In the genomic region with DNA sequence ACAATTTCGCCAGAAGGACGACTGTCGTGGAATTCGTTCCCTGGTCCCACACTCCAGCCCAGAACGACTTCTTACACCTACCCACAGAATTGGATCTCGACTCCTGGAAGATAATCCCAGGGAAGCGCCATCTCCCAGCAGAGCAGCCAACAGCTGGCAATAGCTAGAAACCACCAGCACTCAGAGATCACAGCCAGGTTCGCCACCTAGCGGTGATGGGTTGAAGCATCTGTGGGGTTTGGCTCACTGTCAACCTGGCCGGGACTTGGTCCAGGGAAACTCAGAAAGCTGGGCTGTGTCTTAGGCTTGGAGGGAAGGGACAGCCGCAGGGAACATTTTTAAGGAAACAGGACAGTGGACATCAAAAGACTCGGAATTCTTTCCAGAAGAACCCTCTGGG, we compare ENCODE assay signal across 8 mouse cellular contexts. TPM values are rescaled to one million over a fixed set of nuclear protein-coding genes. Genes with fewer than 3 reads are reported as not detected.
DNase-seq lines count a peak whose midpoint lies in the region; ATAC-seq and TF ChIP-seq lines count a peak whose summit lies in the region.

No protein-coding gene starts in this region.

- DNase-seq in adrenal gland, adult 8-10 months = peak; percentile 87
- peak; percentile 81 for DNase-seq in embryo, embryonic 11.5 days (ENCODE audit: low read depth, low spot score)
- peak; percentile 83 to 95 for DNase-seq in gastrocnemius, postnatal 4 days (ENCODE audit: low spot score in 2 of 2)
- DNase-seq in left cerebral cortex, postnatal 36 days (ENCODE audit: low spot score in 2 of 2) = peak; percentile 94 to 96
- peak; percentile 98 for DNase-seq in midbrain, embryonic 11.5 days (ENCODE audit: low spot score, missing footprints)
- peak; percentile 95 for DNase-seq in right cerebral cortex, postnatal 4 days
- peak; percentile 68 for DNase-seq in yolk sac, embryonic 10.5 days (ENCODE audit: low spot score)

- no peaks in the 10 kb centered on the region for H3K36me3 ChIP-seq in intestine, postnatal 0 days (ENCODE audit: control insufficient read depth, insufficient read depth)
- no peaks in the 10 kb centered on the region for H3K36me3 ChIP-seq in midbrain, embryonic 11.5 days (ENCODE audit: control insufficient read depth, insufficient read depth, low read length)

- no peak overlapping the region for H3K9ac ChIP-seq in intestine, postnatal 0 days (ENCODE audit: low read depth, low read length)
- H3K9ac ChIP-seq in midbrain, embryonic 11.5 days (ENCODE audit: low read length) = 0 out of 2 replicates have a peak overlapping the region, but pooled peaks have one; percentile 3

- intact Hi-C loops in left cerebral cortex, postnatal 36 days (cut with DNase I) = loop anchor here (2.0 kb wide), 1 partner anchor 78 kb away; no protein-coding TSS in a partner anchor

- peak overlapping the region; percentile 35 for H3K4me2 ChIP-seq in intestine, postnatal 0 days (replicated peaks; ENCODE audit: low read depth)
- peak overlapping the region; percentile 34; the same call in 1 of the 2 replicates for H3K4me2 ChIP-seq in midbrain, embryonic 11.5 days

- H3K27ac ChIP-seq in intestine, postnatal 0 days (ENCODE audit: low read depth, low read length) = no peak overlapping the region
- H3K27ac ChIP-seq in midbrain, embryonic 11.5 days (ENCODE audit: low read depth, low read length) = no peak overlapping the region

- peak; percentile 57; the same call in 1 of the 2 replicates for ATAC-seq in intestine, postnatal 0 days
- ATAC-seq in midbrain, embryonic 11.5 days (ENCODE audit: low FRiP score) = peak; percentile 52; the same call in 1 of the 2 replicates

- TF ChIP-seq CTCF in intestine, postnatal 0 days (IDR thresholded peaks at IDR 0.05; ENCODE audit: low read depth) = peak; percentile 96

- no peaks in the 10 kb centered on the region for H3K9me3 ChIP-seq in intestine, postnatal 0 days (ENCODE audit: control insufficient read depth)
- no peaks in the 10 kb centered on the region for H3K9me3 ChIP-seq in midbrain, embryonic 11.5 days (ENCODE audit: control insufficient read depth, low read length)

- no peaks in the 10 kb centered on the region for H3K4me1 ChIP-seq in intestine, postnatal 0 days (replicated peaks; ENCODE audit: control insufficient read depth, insufficient read depth, low read length)
- H3K4me1 ChIP-seq in midbrain, embryonic 11.5 days (ENCODE audit: control insufficient read depth, insufficient read depth, low read length) = peaks cover 11% of the 10 kb centered on the region

- no peak overlapping the region for H3K4me3 ChIP-seq in intestine, postnatal 0 days (ENCODE audit: low read depth, low read length)
- H3K4me3 ChIP-seq in midbrain, embryonic 11.5 days (ENCODE audit: low read depth, low read length) = peak overlapping the region; percentile 17; the same call in 1 of the 2 replicates

- 2% methylated on average over 12 of the region's 12 CpGs for WGBS in intestine, postnatal 0 days
- WGBS in midbrain, embryonic 11.5 days = 6% methylated on average over 12 of the region's 12 CpGs

- H3K27me3 ChIP-seq in intestine, postnatal 0 days (replicated peaks; ENCODE audit: control insufficient read depth, insufficient read depth, low read length) = no peaks in the 10 kb centered on the region
- H3K27me3 ChIP-seq in midbrain, embryonic 11.5 days (ENCODE audit: control insufficient read depth, insufficient read depth, low read length) = no peaks in the 10 kb centered on the region

RNA-seq across cellular contexts. Expression of gene Gm266, which starts 19.3 kb away (rescaled TPM):
- total RNA-seq in adrenal gland, adult 8-10 months (2022) = not detected
- total RNA-seq in gastrocnemius, postnatal 4 days (2021) = 1 to 10 TPM; 6.9 to 7.5 TPM
- polyA plus RNA-seq in intestine, postnatal 0 days (2015; fragmentation: Nextera tagmentation; extraction: Ambion mirVana) = 7.3 and 8.6 TPM in 2 replicates
- total RNA-seq in left cerebral cortex, postnatal 36 days (2021) = 1 to 10 TPM; 4.0 to 4.5 TPM
- 4.2 and 6.0 TPM in 2 replicates for polyA plus RNA-seq in midbrain, embryonic 11.5 days (2014; fragmentation: Nextera tagmentation; extraction: Ambion mirVana)

RNA-seq across cellular contexts. Expression of gene Eif5, which starts 32.9 kb away (rescaled TPM):
- 100 to 1,000 TPM; 301 to 395 (median 347) TPM for total RNA-seq in adrenal gland, adult 8-10 months (2022)
- total RNA-seq in gastrocnemius, postnatal 4 days (2021) = 100 to 1,000 TPM; 157 to 160 TPM
- 632 and 663 TPM in 2 replicates for polyA plus RNA-seq in intestine, postnatal 0 days (2015; fragmentation: Nextera tagmentation; extraction: Ambion mirVana)
- 100 to 1,000 TPM; 273 to 278 TPM for total RNA-seq in left cerebral cortex, postnatal 36 days (2021)
- polyA plus RNA-seq in midbrain, embryonic 11.5 days (2014; fragmentation: Nextera tagmentation; extraction: Ambion mirVana) = 726 and 782 TPM in 2 replicates

Comparison
In these comparisons a context has a peak if more than half of its experiments do, and no peak if none do; other contexts are left out.
1. RNA of gene Gm266, which starts 19.3 kb away (total RNA-seq): 6.9 to 7.5 TPM in gastrocnemius, postnatal 4 days and 4.0 to 4.5 TPM in left cerebral cortex, postnatal 36 days; not detected in adrenal gland, adult 8-10 months; every median in the first group is over 4 times any median in the second.
2. Peak in every context shown above with its lines, with median percentiles within 50 percentile points of each other: DNase-seq.